Mouse (Mus musculus) spleen, adult 2 months (tissue): ENCODE measurements around the gene Fam124a. TPM values are rescaled to one million over a fixed set of nuclear protein-coding genes. Genes with fewer than 3 reads are reported as not detected.

Source experiments
- DNase-seq, 2 experiments: peaks; one replicate each; pipeline versions ENCODE4 v3.0.0 to v3.0.0-alpha.2; 2012 to 2021; ENCODE audit warnings: low spot score in 2 of 2, low read depth in 1 of 2
- H3K27ac ChIP-seq: fragments of 200-500 bp; 2 replicates; pipeline ENCODE4 v1.5.1; 2012; ENCODE audit warnings: low read length, inconsistent platforms; ENCODE audit not compliant: insufficient read depth
- H3K27me3 ChIP-seq: fragments of 200-500 bp; 2 replicates; pipeline ENCODE4 v1.6.1; 2012; ENCODE audit warnings: mild to moderate bottlenecking, moderate library complexity, low read length, inconsistent platforms; ENCODE audit not compliant: control insufficient read depth, insufficient read depth
- H3K36me3 ChIP-seq: fragments of 200-500 bp; 2 replicates; pipeline ENCODE4 v1.6.1; 2012; ENCODE audit warnings: mild to moderate bottlenecking, low read length, inconsistent platforms; ENCODE audit not compliant: control insufficient read depth, insufficient read depth
- H3K4me1 ChIP-seq: fragments of 200-500 bp; 2 replicates; pipeline ENCODE4 v1.6.1; 2011; ENCODE audit warnings: inconsistent platforms; ENCODE audit not compliant: control insufficient read depth, insufficient read depth, insufficient read length
- H3K4me3 ChIP-seq: fragments of 200-500 bp; 2 replicates; pipeline ENCODE4 v1.5.1; 2011; ENCODE audit warnings: mild to moderate bottlenecking, inconsistent platforms; ENCODE audit not compliant: insufficient read depth, insufficient read length; ENCODE audit errors: extremely low read depth
- CTCF ChIP-seq: fragments of 200-500 bp; IDR thresholded peaks from 2 replicates; pipeline ENCODE4 v1.5.1; 2011; ENCODE audit warnings: mild to moderate bottlenecking, inconsistent platforms; ENCODE audit not compliant: insufficient read depth, insufficient read length, insufficient replicate concordance; ENCODE audit errors: extremely low read depth
- POLR2A ChIP-seq: fragments of 200-500 bp; IDR thresholded peaks from 2 replicates; pipeline ENCODE4 v1.6.1; 2011; ENCODE audit warnings: low read depth, low read length, inconsistent platforms
- WGBS: fragments of 180-500 bp; shearing (Covaris S2); methylation state at CpG from one replicate; pipeline ENCODE4 v1.1.7; 2018; 5-methylcytosine and 5-hydroxymethylcytosine counted together
- polyA plus RNA-seq: library from polyadenylated mRNA; depleted of rRNA; stranded (reverse); fragments of >200 nt; gene quantifications from 2 replicates; pipeline ENCODE4 v1.2.3, GENCODE M21; 2012

Gene Fam124a
- polyA plus RNA-seq, 1 experiment: 4.3 TPM

DNA sequence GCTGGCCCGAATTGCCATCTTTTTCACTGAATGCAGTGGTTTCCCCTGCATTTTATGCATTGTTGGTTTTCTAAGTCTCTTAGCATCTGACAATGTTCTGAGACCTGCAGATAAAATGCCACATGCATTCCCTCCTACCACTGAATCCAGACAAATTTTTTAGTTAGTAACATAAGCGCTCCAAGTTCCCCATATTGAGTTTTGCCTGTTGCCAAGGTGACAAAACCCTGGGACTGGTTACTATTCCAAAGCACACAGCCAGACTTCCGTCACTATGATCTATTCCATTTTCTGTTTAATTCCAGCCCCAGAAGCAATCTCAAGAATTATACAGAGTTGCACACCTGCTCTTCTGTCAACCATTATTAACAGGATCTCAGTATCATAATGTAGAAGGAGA, 15.7 kb upstream of the Fam124a start:
- TF ChIP-seq CTCF (no peak), POLR2A (no peak)
- H3K36me3 ChIP-seq: no peaks in the 10 kb centered on the region
- H3K4me1 ChIP-seq: no peaks in the 10 kb centered on the region
- H3K4me3 ChIP-seq: no peak overlapping the region
- H3K27ac ChIP-seq: no peak overlapping the region
- 87% methylated on average over 3 of the region's 3 CpGs for WGBS
- DNase-seq: no peak
- H3K27me3 ChIP-seq: no peaks in the 10 kb centered on the region

GRCm38 (mm10) chr14:62541751-62542150, 13.8 kb upstream of the Fam124a start:
- Histone ChIP-seq H3K36me3 (no peaks in the 10 kb centered on the region), H3K4me3 (no peak overlapping the region), H3K27ac (no peak overlapping the region), H3K4me1 (no peaks in the 10 kb centered on the region), H3K27me3 (no peaks in the 10 kb centered on the region)
- WGBS: 71% methylated on average over 1 of the region's 1 CpGs
- no peak for DNase-seq
- no peak for TF ChIP-seq CTCF
- no peak for TF ChIP-seq POLR2A

DNA sequence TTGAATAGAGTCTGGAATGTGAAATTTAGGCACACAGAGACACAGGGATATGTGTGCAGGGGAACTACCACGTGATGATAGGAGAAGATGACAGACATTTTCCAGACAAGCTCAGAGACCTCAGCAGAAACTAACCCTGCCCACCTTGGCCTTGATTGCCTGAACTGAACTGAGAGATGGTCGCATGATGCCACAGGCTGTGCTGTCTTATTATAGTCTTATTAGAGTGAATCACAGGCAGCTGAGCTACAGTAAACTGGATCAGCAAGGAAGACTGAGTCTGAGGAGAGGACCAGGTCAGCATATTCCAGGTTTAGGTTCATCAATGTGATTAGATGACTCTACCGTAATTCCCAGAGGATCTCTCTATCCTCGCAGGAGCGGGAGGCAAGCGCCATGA, 9.2 kb upstream of the Fam124a start:
- Histone ChIP-seq H3K36me3 (no peaks in the 10 kb centered on the region), H3K4me3 (no peak overlapping the region), H3K4me1 (no peaks in the 10 kb centered on the region), H3K27me3 (no peaks in the 10 kb centered on the region), H3K27ac (no peak overlapping the region)
- DNase-seq: no peak
- no peak for TF ChIP-seq CTCF
- no peak for TF ChIP-seq POLR2A
- 89% methylated on average over 6 of the region's 6 CpGs for WGBS

- WGBS: 58% methylated on average over 4 of the region's 4 CpGs
Measured at GRCm38 (mm10) chr14:62546746-62547145, 8.8 kb upstream of the Fam124a start.

GRCm38 (mm10) chr14:62550121-62550520, 5.4 kb upstream of the Fam124a start:
- H3K4me1 ChIP-seq: no peaks in the 10 kb centered on the region
- no peaks in the 10 kb centered on the region for H3K36me3 ChIP-seq
- no peaks in the 10 kb centered on the region for H3K27me3 ChIP-seq
- H3K4me3 ChIP-seq: no peak overlapping the region
- TF ChIP-seq POLR2A (no peak), CTCF (no peak)
- DNase-seq: no peak
- no peak overlapping the region for H3K27ac ChIP-seq
- 40% methylated on average over 4 of the region's 4 CpGs for WGBS

More at GRCm38 (mm10) chr14:62546746-62547145, 8.8 kb upstream of the Fam124a start:
- Histone ChIP-seq H3K4me1 (no peaks in the 10 kb centered on the region), H3K36me3 (no peaks in the 10 kb centered on the region), H3K4me3 (no peak overlapping the region), H3K27ac (no peak overlapping the region), H3K27me3 (no peaks in the 10 kb centered on the region)
- TF ChIP-seq CTCF: no peak
- TF ChIP-seq POLR2A: no peak
- DNase-seq: no peak

DNA sequence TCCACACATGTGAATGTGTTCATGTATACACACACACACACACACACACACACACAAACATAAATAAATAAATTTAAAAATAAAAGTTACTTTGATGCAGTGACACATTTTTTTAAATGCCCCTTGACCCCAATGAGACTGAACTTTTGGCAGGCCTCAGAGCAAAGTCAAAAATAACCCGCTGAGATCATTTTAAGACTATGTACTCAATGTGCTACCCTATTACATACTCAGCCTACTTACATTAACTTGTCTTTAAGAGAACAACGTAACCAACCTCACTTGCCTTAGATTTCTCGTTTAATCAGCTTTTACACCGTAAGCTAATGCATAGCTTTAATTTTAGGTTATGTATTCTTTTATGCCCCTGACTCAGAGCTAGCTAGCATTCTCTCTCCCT, 2.8 kb upstream of the Fam124a start:
- TF ChIP-seq POLR2A (no peak), CTCF (no peak)
- Histone ChIP-seq H3K27me3 (peaks cover 7% of the 10 kb centered on the region; the same call in 1 of the 2 replicates), H3K4me3 (no peak overlapping the region), H3K36me3 (no peaks in the 10 kb centered on the region), H3K4me1 (peaks cover 6% of the 10 kb centered on the region), H3K27ac (no peak overlapping the region)
- WGBS: 97% methylated on average over 4 of the region's 4 CpGs
- no peak for DNase-seq

GRCm38 (mm10) chr14:62553786-62554185, 1.8 kb upstream of the Fam124a start:
- Histone ChIP-seq H3K4me3 (no peak overlapping the region), H3K27ac (no peak overlapping the region), H3K27me3 (peaks cover 7% of the 10 kb centered on the region; the same call in 1 of the 2 replicates), H3K4me1 (peaks cover 6% of the 10 kb centered on the region), H3K36me3 (no peaks in the 10 kb centered on the region)
- 65% methylated on average over 5 of the region's 5 CpGs for whole genome bisulfite sequencing
- DNase-seq: no peak
- TF ChIP-seq CTCF (no peak), POLR2A (no peak)
